Mouse (Mus musculus): ENCODE data around the gene Ywhag.

DNA sequence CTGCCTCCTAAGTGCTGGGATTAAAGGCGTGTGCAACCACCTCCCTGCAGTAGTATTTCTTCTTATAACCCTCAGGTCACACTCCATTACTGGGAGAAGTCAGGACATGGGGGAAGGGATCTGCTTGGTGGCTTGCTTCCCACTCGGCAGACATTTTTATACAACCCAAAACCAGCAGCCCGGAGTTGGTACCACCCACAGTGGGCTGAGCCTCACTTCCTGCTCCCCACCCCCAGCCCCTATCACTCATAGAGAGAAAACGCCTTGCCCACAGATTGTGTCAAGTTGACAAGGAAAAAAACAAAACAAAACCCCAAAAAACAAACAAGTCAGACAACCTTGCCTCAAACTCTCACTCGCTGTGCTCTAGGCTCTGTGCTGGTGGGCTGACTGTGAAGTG lies 21.2 kb downstream of the Ywhag start:
- TF ChIP-seq POLR2A (IDR thresholded peaks at IDR 0.05; ENCODE audit: low read depth, low read length) (no peak), CTCF (conservative IDR thresholded peaks at IDR 0.05; ENCODE audit: insufficient read depth, insufficient read length, low read depth, low read length) (no peak)
